ENCODE assay signal across 20 mouse cellular contexts in the genomic region with DNA sequence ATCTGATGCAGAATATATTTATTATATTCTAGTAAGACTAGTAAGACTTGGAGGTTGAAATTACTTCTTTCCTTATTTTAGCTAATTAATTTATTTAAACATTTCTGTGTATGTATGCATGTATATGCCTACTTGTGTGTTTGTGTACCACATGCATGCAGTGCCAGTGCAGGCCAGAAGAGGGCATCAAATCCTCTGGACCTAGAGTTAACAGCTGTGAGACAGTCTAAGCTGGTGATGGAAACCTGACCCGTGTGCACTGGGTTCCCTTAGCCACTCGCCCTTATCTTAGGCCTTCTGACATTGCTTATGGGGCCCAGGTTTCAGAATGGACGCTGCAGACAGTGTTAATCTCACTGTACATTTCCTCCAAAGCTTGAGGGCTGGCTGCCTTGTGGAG.
DNase-seq lines count a peak whose midpoint lies in the region; ATAC-seq and TF ChIP-seq lines count a peak whose summit lies in the region.
"Had no signal": no experiment of that assay in that cellular context is flagged by ENCODE, and none has a peak within 500 bp of the region (broad histone marks: within the 10 kb centered on the region; RNA-seq: fewer than 3 reads in every experiment).

No protein-coding gene starts in this region.

- H3K4me1 ChIP-seq in hindbrain, postnatal 0 days (ENCODE audit: insufficient read depth, low read length), result no peaks in the 10 kb centered on the region
- H3K4me1 ChIP-seq in hindbrain, embryonic 14.5 days (replicated peaks; ENCODE audit: control insufficient read depth, insufficient read depth, low read length), result 0 out of 2 replicates have a peak, but pooled peaks cover 6% of the 10 kb centered on the region
- H3K4me1 ChIP-seq in liver, postnatal 0 days (ENCODE audit: insufficient read depth), result no peaks in the 10 kb centered on the region
- no peaks in the 10 kb centered on the region; the same call in 1 of the 2 replicates for H3K4me1 ChIP-seq in liver, embryonic 11.5 days (replicated peaks; ENCODE audit: control insufficient read depth, insufficient read depth, low read length)
- H3K4me1 ChIP-seq: heart, embryonic 15.5 days; limb, embryonic 15.5 days had no signal

- H3K9ac ChIP-seq in hindbrain, postnatal 0 days (replicated peaks; ENCODE audit: low read length), result no peak overlapping the region
- H3K9ac ChIP-seq in hindbrain, embryonic 14.5 days, result no peak overlapping the region
- H3K9ac ChIP-seq in liver, postnatal 0 days (replicated peaks), result no peak overlapping the region
- no peak overlapping the region for H3K9ac ChIP-seq in liver, embryonic 11.5 days (ENCODE audit: low read depth, low read length)
- H3K9ac ChIP-seq: embryonic facial prominence, embryonic 12.5 days; heart, embryonic 15.5 days; limb, embryonic 15.5 days had no signal

- no peaks in the 10 kb centered on the region for H3K27me3 ChIP-seq in hindbrain, postnatal 0 days (ENCODE audit: insufficient read depth, low read length)
- H3K27me3 ChIP-seq in hindbrain, embryonic 14.5 days (ENCODE audit: control insufficient read depth, insufficient read depth, low read length), result no peaks in the 10 kb centered on the region
- no peaks in the 10 kb centered on the region for H3K27me3 ChIP-seq in liver, postnatal 0 days (ENCODE audit: insufficient read depth, low read length)
- H3K27me3 ChIP-seq in liver, embryonic 11.5 days (replicated peaks; ENCODE audit: control insufficient read depth, insufficient read depth, low read length), result no peaks in the 10 kb centered on the region
- H3K27me3 ChIP-seq: embryonic facial prominence, embryonic 12.5 days; heart, embryonic 15.5 days; limb, embryonic 15.5 days had no signal

- H3K9me3 ChIP-seq in hindbrain, postnatal 0 days (ENCODE audit: low read length), result no peaks in the 10 kb centered on the region
- no peaks in the 10 kb centered on the region for H3K9me3 ChIP-seq in hindbrain, embryonic 14.5 days (ENCODE audit: control insufficient read depth, low read length)
- H3K9me3 ChIP-seq in liver, postnatal 0 days (ENCODE audit: low read length), result no peaks in the 10 kb centered on the region
- H3K9me3 ChIP-seq in liver, embryonic 11.5 days (ENCODE audit: control insufficient read depth, low read length), result no peaks in the 10 kb centered on the region
- H3K9me3 ChIP-seq: embryonic facial prominence, embryonic 12.5 days; heart, embryonic 15.5 days; hindbrain, embryonic 10.5 days; limb, embryonic 15.5 days had no signal

- no peak for TF ChIP-seq EP300 in liver, postnatal 0 days (IDR thresholded peaks at IDR 0.05; ENCODE audit: low read depth)

- no peak overlapping the region for H3K4me2 ChIP-seq in hindbrain, postnatal 0 days (ENCODE audit: low read depth, low read length)
- no peak overlapping the region for H3K4me2 ChIP-seq in hindbrain, embryonic 14.5 days (replicated peaks)
- no peak overlapping the region for H3K4me2 ChIP-seq in liver, postnatal 0 days (ENCODE audit: low read depth, low read length)
- H3K4me2 ChIP-seq in liver, embryonic 11.5 days, result no peak overlapping the region
- H3K4me2 ChIP-seq: embryonic facial prominence, embryonic 12.5 days; heart, embryonic 15.5 days; limb, embryonic 15.5 days had no signal

- WGBS in hindbrain, postnatal 0 days, result 96% methylated on average over 3 of the region's 3 CpGs
- WGBS in hindbrain, embryonic 14.5 days, result 91% methylated on average over 3 of the region's 3 CpGs
- 83% methylated on average over 3 of the region's 3 CpGs for WGBS in liver, postnatal 0 days (ENCODE audit: insufficient replicate concordance)
- 77% methylated on average over 3 of the region's 3 CpGs for WGBS in liver, embryonic 11.5 days

- peak; percentile 24; the same call in 1 of the 2 replicates for TF ChIP-seq CTCF in hindbrain, postnatal 0 days (IDR thresholded peaks at IDR 0.05; ENCODE audit: low read depth)
- TF ChIP-seq CTCF in liver, postnatal 0 days (IDR thresholded peaks at IDR 0.05; ENCODE audit: low read depth), result peak; percentile 35; the same call in 1 of the 2 replicates
- TF ChIP-seq CTCF in brain, embryonic 14.5 days (IDR thresholded peaks at IDR 0.05; ENCODE audit: borderline replicate concordance, extremely low read depth, insufficient read depth, insufficient read length), result peak; percentile 25; the same call in 1 of the 2 replicates

- H3K27ac ChIP-seq in hindbrain, postnatal 0 days, result no peak overlapping the region
- H3K27ac ChIP-seq in hindbrain, embryonic 14.5 days, result no peak overlapping the region
- no peak overlapping the region for H3K27ac ChIP-seq in liver, postnatal 0 days (ENCODE audit: low read depth)
- H3K27ac ChIP-seq in liver, embryonic 11.5 days (ENCODE audit: low read depth, low read length), result no peak overlapping the region
- H3K27ac ChIP-seq: embryonic facial prominence, embryonic 12.5 days; heart, embryonic 15.5 days; hindbrain, embryonic 10.5 days; limb, embryonic 15.5 days had no signal

- no peak for TF ChIP-seq POLR2A in brain, embryonic 14.5 days (IDR thresholded peaks at IDR 0.05; ENCODE audit: borderline replicate concordance, extremely low read depth, insufficient read depth, insufficient read length, poor library complexity, severe bottlenecking)

- no peak for ATAC-seq in hindbrain, postnatal 0 days
- ATAC-seq in hindbrain, embryonic 14.5 days (ENCODE audit: low FRiP score), result no peak
- ATAC-seq in liver, postnatal 0 days, result no peak
- no peak for ATAC-seq in liver, embryonic 11.5 days (replicated peaks; ENCODE audit: low FRiP score)
- ATAC-seq: inflammation-experienced regulatory T-cells, adult 6 months had no signal

- H3K36me3 ChIP-seq in hindbrain, postnatal 0 days (ENCODE audit: insufficient read depth, low read length), result no peaks in the 10 kb centered on the region
- no peaks in the 10 kb centered on the region for H3K36me3 ChIP-seq in hindbrain, embryonic 14.5 days (replicated peaks; ENCODE audit: control insufficient read depth, insufficient read depth)
- H3K36me3 ChIP-seq in liver, postnatal 0 days (replicated peaks; ENCODE audit: insufficient read depth, low read length), result no peaks in the 10 kb centered on the region
- H3K36me3 ChIP-seq in liver, embryonic 11.5 days (ENCODE audit: control insufficient read depth, insufficient read depth, low read length), result no peaks in the 10 kb centered on the region; the same call in 1 of the 2 replicates
- H3K36me3 ChIP-seq: embryonic facial prominence, embryonic 12.5 days; heart, embryonic 15.5 days; hindbrain, embryonic 10.5 days; limb, embryonic 15.5 days had no signal

- no peak for DNase-seq in hindbrain, postnatal 0 days (ENCODE audit: low spot score)
- DNase-seq in hindbrain, embryonic 14.5 days (ENCODE audit: low spot score), result no peak
- no peak for DNase-seq in liver, postnatal 0 days
- DNase-seq in liver, embryonic 11.5 days (ENCODE audit: low spot score), result no peak
- DNase-seq in ES-CJ7 (ENCODE audit: low read depth, low spot score), result peak; percentile 62
- DNase-seq in brain, embryonic 14.5 days (ENCODE audit: low read depth), result no peak
- no peak for DNase-seq in thymus, postnatal 25 days
- DNase-seq: adrenal gland, postnatal 10 days; B cell, adult 2 months; cerebellum, adult 2 months; heart, adult 18-20 months; kidney, postnatal 14 days; lung, postnatal 14 days; right cerebral cortex, adult 18-20 months; thymus, adult 2 months had no signal

- no peak overlapping the region for H3K4me3 ChIP-seq in hindbrain, postnatal 0 days (ENCODE audit: low read length)
- no peak overlapping the region for H3K4me3 ChIP-seq in hindbrain, embryonic 14.5 days (replicated peaks; ENCODE audit: low read length)
- H3K4me3 ChIP-seq in liver, postnatal 0 days (ENCODE audit: low read depth, low read length), result no peak overlapping the region
- H3K4me3 ChIP-seq in liver, embryonic 11.5 days (ENCODE audit: low read depth, low read length), result no peak overlapping the region
- H3K4me3 ChIP-seq: embryonic facial prominence, embryonic 12.5 days; heart, embryonic 15.5 days; hindbrain, embryonic 10.5 days; limb, embryonic 15.5 days had no signal
